Mouse (Mus musculus): ENCODE measurements at regions not wholly inside any gene's neighbourhood (a gene's known extent, or its start where the extent isn't known, plus 50 kb on each side); places are given as distances from the start of the nearest gene placed in this dataset.

GRCm38 (mm10) chr1:55807028-55807427 is 401.3 kb downstream of the Plcl1 start:
- DNase-seq (ENCODE audit: low spot score in 2 of 2): no peak

GRCm38 (mm10) chr1:55808724-55809519 is 403.2 kb downstream of the Plcl1 start:
- no peak for DNase-seq (ENCODE audit: low spot score in 2 of 2)

GRCm38 (mm10) chr1:55812486-55812885 is 406.8 kb downstream of the Plcl1 start:
- no peak for DNase-seq (ENCODE audit: low spot score in 2 of 2)

- DNase-seq (ENCODE audit: low spot score in 2 of 2): no peak
These were observed 415.3 kb downstream of the Plcl1 start for GRCm38 (mm10) chr1:55820866-55821500.

GRCm38 (mm10) chr1:55822599-55822998 is 416.9 kb downstream of the Plcl1 start:
- DNase-seq (ENCODE audit: low spot score in 2 of 2): no peak

- no peak for DNase-seq (ENCODE audit: low spot score in 2 of 2)
These were observed 421.5 kb downstream of the Plcl1 start for GRCm38 (mm10) chr1:55827191-55827590.

GRCm38 (mm10) chr1:55835281-55835680 is 429.6 kb downstream of the Plcl1 start:
- DNase-seq (ENCODE audit: low spot score in 2 of 2): no peak

- no peak for DNase-seq (ENCODE audit: low spot score in 2 of 2)
These were observed 431.0 kb downstream of the Plcl1 start for GRCm38 (mm10) chr1:55836750-55837149.

- no peak for DNase-seq (ENCODE audit: low spot score in 2 of 2)
These were observed 431.6 kb downstream of the Plcl1 start for GRCm38 (mm10) chr1:55837366-55837765.

GRCm38 (mm10) chr1:55838168-55838567 is 432.4 kb downstream of the Plcl1 start:
- DNase-seq (ENCODE audit: low spot score in 2 of 2): peak; percentile 78 to 80

GRCm38 (mm10) chr1:55848806-55849205 is 443.1 kb downstream of the Plcl1 start:
- DNase-seq (ENCODE audit: low spot score in 2 of 2): no peak

GRCm38 (mm10) chr1:55852354-55852753 is 446.6 kb downstream of the Plcl1 start:
- no peak for DNase-seq (ENCODE audit: low spot score in 2 of 2)

GRCm38 (mm10) chr1:55859113-55859512 is 453.4 kb downstream of the Plcl1 start:
- no peak for DNase-seq (ENCODE audit: low spot score in 2 of 2)

GRCm38 (mm10) chr1:55863113-55863512 is 457.4 kb downstream of the Plcl1 start:
- DNase-seq (ENCODE audit: low spot score in 2 of 2): no peak

- DNase-seq (ENCODE audit: low spot score in 2 of 2): no peak
These were observed 459.6 kb downstream of the Plcl1 start for GRCm38 (mm10) chr1:55865274-55865673.

GRCm38 (mm10) chr1:55866677-55867076 is 461.0 kb downstream of the Plcl1 start:
- no peak for DNase-seq (ENCODE audit: low spot score in 2 of 2)

- DNase-seq (ENCODE audit: low spot score in 2 of 2): no peak
These were observed 467.9 kb downstream of the Plcl1 start for GRCm38 (mm10) chr1:55873583-55873982.

GRCm38 (mm10) chr1:55874143-55874867 is 468.6 kb downstream of the Plcl1 start:
- DNase-seq (ENCODE audit: low spot score in 2 of 2): peak; percentile 75 to 78

- DNase-seq (ENCODE audit: low spot score in 2 of 2): no peak
These were observed 469.1 kb downstream of the Plcl1 start for GRCm38 (mm10) chr1:55874868-55875144.

- DNase-seq (ENCODE audit: low spot score in 2 of 2): no peak
These were observed 478.9 kb downstream of the Plcl1 start for GRCm38 (mm10) chr1:55884576-55884975.

GRCm38 (mm10) chr1:55886383-55887070 is 480.8 kb downstream of the Plcl1 start:
- DNase-seq (ENCODE audit: low spot score in 2 of 2): peak; percentile 86 to 87

GRCm38 (mm10) chr1:55887386-55887785 is 481.7 kb downstream of the Plcl1 start:
- DNase-seq (ENCODE audit: low spot score in 2 of 2): peak in 1 of 2 experiments; percentile 9

All from right cerebral cortex, adult 2 months (tissue).